Comparison of ENCODE assay signal across 24 mouse cellular contexts in the genomic region with DNA sequence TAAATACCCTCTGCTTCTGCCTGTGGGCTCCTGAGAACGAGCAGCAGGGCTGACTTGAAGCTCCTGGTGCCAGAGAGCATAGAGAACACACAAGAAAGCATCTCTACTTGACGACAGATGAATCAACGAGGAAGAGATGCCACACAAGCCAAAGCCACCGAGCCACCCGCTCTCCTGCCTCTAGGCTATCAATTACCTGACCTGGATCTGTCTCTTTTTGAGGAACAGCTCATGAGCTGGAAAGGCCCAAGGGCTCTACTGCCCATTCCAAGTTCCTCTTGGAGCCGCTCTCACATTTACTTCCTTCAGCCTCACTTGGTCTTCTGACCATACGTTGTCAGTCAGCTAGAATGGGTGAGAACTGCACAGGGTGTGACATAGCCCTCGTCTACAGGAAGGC. TPM values are rescaled to one million over a fixed set of nuclear protein-coding genes. Genes with fewer than 3 reads are reported as not detected.
DNase-seq lines count a peak whose midpoint lies in the region; ATAC-seq and TF ChIP-seq lines count a peak whose summit lies in the region.
"Had no signal": no experiment of that assay in that cellular context is flagged by ENCODE, and none has a peak within 500 bp of the region (broad histone marks: within the 10 kb centered on the region; RNA-seq: fewer than 3 reads in every experiment).

No protein-coding gene starts in this region.

- no peak for ATAC-seq in heart, embryonic 12.5 days (ENCODE audit: insufficient number of reproducible peaks, low FRiP score)
- ATAC-seq in heart, embryonic 11.5 days (replicated peaks; ENCODE audit: insufficient number of reproducible peaks, low FRiP score, low TSS enrichment), result no peak
- no peak for ATAC-seq in hindbrain, embryonic 14.5 days (ENCODE audit: low FRiP score)
- ATAC-seq: CD4-positive, CD25-positive, alpha-beta regulatory T cell, adult 4 months; forebrain, embryonic 13.5 days; forebrain, embryonic 15.5 days; Patski had no signal

- H3K9ac ChIP-seq in heart, embryonic 12.5 days, result no peak overlapping the region
- no peak overlapping the region for H3K9ac ChIP-seq in heart, embryonic 11.5 days (ENCODE audit: low read depth, low read length)
- no peak overlapping the region for H3K9ac ChIP-seq in hindbrain, embryonic 14.5 days
- H3K9ac ChIP-seq: embryonic facial prominence, embryonic 12.5 days; forebrain, embryonic 13.5 days; forebrain, embryonic 15.5 days had no signal

- TF ChIP-seq POLR2A in small intestine, adult 2 months (IDR thresholded peaks at IDR 0.05; ENCODE audit: low read depth, low read length), result no peak

- H3K27ac ChIP-seq in heart, embryonic 12.5 days (ENCODE audit: poor library complexity, severe bottlenecking), result no peak overlapping the region
- no peak overlapping the region for H3K27ac ChIP-seq in heart, embryonic 11.5 days (ENCODE audit: low read depth, low read length)
- H3K27ac ChIP-seq in small intestine, adult 2 months (ENCODE audit: insufficient read depth, low read depth, low read length), result 0 out of 2 replicates have a peak overlapping the region, but pooled peaks have one; percentile 4
- H3K27ac ChIP-seq in hindbrain, embryonic 14.5 days, result no peak overlapping the region
- H3K27ac ChIP-seq: embryonic facial prominence, embryonic 10.5 days; embryonic facial prominence, embryonic 12.5 days; forebrain, embryonic 13.5 days; forebrain, embryonic 15.5 days had no signal

- H3K36me3 ChIP-seq in heart, embryonic 12.5 days, result no peaks in the 10 kb centered on the region
- no peaks in the 10 kb centered on the region for H3K36me3 ChIP-seq in heart, embryonic 11.5 days (ENCODE audit: control insufficient read depth, insufficient read depth, low read length)
- H3K36me3 ChIP-seq in small intestine, adult 2 months (ENCODE audit: control insufficient read depth, insufficient read depth, low read length), result no peaks in the 10 kb centered on the region
- H3K36me3 ChIP-seq in hindbrain, embryonic 14.5 days (replicated peaks; ENCODE audit: control insufficient read depth, insufficient read depth), result no peaks in the 10 kb centered on the region
- H3K36me3 ChIP-seq: embryonic facial prominence, embryonic 10.5 days; embryonic facial prominence, embryonic 12.5 days; forebrain, embryonic 15.5 days; G1E had no signal

- H3K27me3 ChIP-seq in heart, embryonic 12.5 days (replicated peaks), result no peaks in the 10 kb centered on the region
- no peaks in the 10 kb centered on the region for H3K27me3 ChIP-seq in heart, embryonic 11.5 days (ENCODE audit: control insufficient read depth, insufficient read depth, low read length)
- no peaks in the 10 kb centered on the region for H3K27me3 ChIP-seq in small intestine, adult 2 months (ENCODE audit: control insufficient read depth, insufficient read depth, low read length)
- H3K27me3 ChIP-seq in hindbrain, embryonic 14.5 days (ENCODE audit: control insufficient read depth, insufficient read depth, low read length), result no peaks in the 10 kb centered on the region
- H3K27me3 ChIP-seq: CH12.LX; embryonic facial prominence, embryonic 12.5 days; forebrain, embryonic 13.5 days; forebrain, embryonic 15.5 days; Patski had no signal

- H3K9me3 ChIP-seq in heart, embryonic 12.5 days (replicated peaks), result peaks cover 7% of the 10 kb centered on the region; the same call in 1 of the 2 replicates
- H3K9me3 ChIP-seq in heart, embryonic 11.5 days (replicated peaks; ENCODE audit: control insufficient read depth, low read length), result no peaks in the 10 kb centered on the region
- H3K9me3 ChIP-seq in hindbrain, embryonic 14.5 days (ENCODE audit: control insufficient read depth, low read length), result no peaks in the 10 kb centered on the region
- H3K9me3 ChIP-seq: embryonic facial prominence, embryonic 10.5 days; embryonic facial prominence, embryonic 12.5 days; forebrain, embryonic 13.5 days; forebrain, embryonic 15.5 days; G1E had no signal

- peaks cover 21% of the 10 kb centered on the region for H3K4me1 ChIP-seq in heart, embryonic 12.5 days (replicated peaks)
- peaks cover 16% of the 10 kb centered on the region for H3K4me1 ChIP-seq in heart, embryonic 11.5 days (ENCODE audit: control insufficient read depth, insufficient read depth, low read length)
- peaks cover 18% of the 10 kb centered on the region for H3K4me1 ChIP-seq in small intestine, adult 2 months (ENCODE audit: control insufficient read depth, insufficient read depth, insufficient read length, low read length)
- peaks cover 6% of the 10 kb centered on the region; the same call in 1 of the 2 replicates for H3K4me1 ChIP-seq in hindbrain, embryonic 14.5 days (replicated peaks; ENCODE audit: control insufficient read depth, insufficient read depth, low read length)
- H3K4me1 ChIP-seq: embryonic facial prominence, embryonic 12.5 days had no signal

- no peak for TF ChIP-seq CTCF in small intestine, adult 2 months (IDR thresholded peaks at IDR 0.05; ENCODE audit: extremely low read depth, insufficient read length, insufficient replicate concordance, low read depth, low read length)

- WGBS in heart, embryonic 12.5 days, result 53% methylated on average over 8 of the region's 8 CpGs
- 54% methylated on average over 8 of the region's 8 CpGs for WGBS in heart, embryonic 11.5 days (ENCODE audit: insufficient replicate concordance)
- 51% methylated on average over 8 of the region's 8 CpGs for WGBS in small intestine, adult 2 months
- WGBS in hindbrain, embryonic 14.5 days, result 80% methylated on average over 8 of the region's 8 CpGs

- DNase-seq in heart, adult 11 months, result peak; percentile 75
- peak; percentile 2 for DNase-seq in heart, postnatal 4 days
- peak; percentile 61 for DNase-seq in retina, postnatal 1 day
- no peak for DNase-seq in retina, embryonic 14.5 days (ENCODE audit: low spot score)
- DNase-seq in hindbrain, embryonic 14.5 days (ENCODE audit: low spot score), result no peak
- DNase-seq: adrenal gland, adult 8-10 months; adrenal gland, postnatal 14 days; adrenal gland, postnatal 36 days; B cell, adult 2 months; cerebellum, adult 11-12 months; cerebellum, adult 2 months; cerebellum, adult 9-10 months; cerebellum, postnatal 25 days had no signal

- no peak overlapping the region for H3K4me2 ChIP-seq in heart, embryonic 12.5 days
- no peak overlapping the region for H3K4me2 ChIP-seq in heart, embryonic 11.5 days
- H3K4me2 ChIP-seq in hindbrain, embryonic 14.5 days (replicated peaks), result no peak overlapping the region
- H3K4me2 ChIP-seq: embryonic facial prominence, embryonic 12.5 days; forebrain, embryonic 13.5 days; forebrain, embryonic 15.5 days had no signal

- no peak overlapping the region for H3K4me3 ChIP-seq in heart, embryonic 12.5 days
- no peak overlapping the region for H3K4me3 ChIP-seq in heart, embryonic 11.5 days (ENCODE audit: low read depth, low read length)
- no peak overlapping the region for H3K4me3 ChIP-seq in small intestine, adult 2 months (ENCODE audit: low read depth, low read length)
- H3K4me3 ChIP-seq in hindbrain, embryonic 14.5 days (replicated peaks; ENCODE audit: low read length), result no peak overlapping the region
- H3K4me3 ChIP-seq: embryonic facial prominence, embryonic 10.5 days; embryonic facial prominence, embryonic 12.5 days; forebrain, embryonic 13.5 days; forebrain, embryonic 15.5 days had no signal

RNA-seq across cellular contexts. Expression of a gene that starts 36.2 kb away (rescaled TPM):
- polyA plus RNA-seq in heart, embryonic 12.5 days (2016; fragmentation: Nextera tagmentation; extraction: Ambion mirVana), result 13.9 and 14.0 TPM in 2 replicates
- 10 to 100 TPM; 16.8 to 17.6 TPM for total RNA-seq in heart, postnatal 4 days (2021)
- polyA plus RNA-seq in heart, embryonic 11.5 days (2014; fragmentation: Nextera tagmentation; extraction: Ambion mirVana), result 7.7 and 9.0 TPM in 2 replicates
- 10.6 and 19.9 TPM in 2 replicates for polyA plus RNA-seq in small intestine, adult 2 months (2012; rRNA removed)
- 7.0 and 7.1 TPM in 2 replicates for polyA plus RNA-seq in hindbrain, embryonic 14.5 days (2014; fragmentation: Nextera tagmentation; extraction: Ambion mirVana)

RNA-seq across cellular contexts. Expression of a gene that starts 55.9 kb away (rescaled TPM):
- 14.2 and 15.1 TPM in 2 replicates for polyA plus RNA-seq in heart, embryonic 12.5 days (2016; fragmentation: Nextera tagmentation; extraction: Ambion mirVana)
- 10 to 100 TPM; 22.6 to 22.8 TPM for total RNA-seq in heart, postnatal 4 days (2021)
- 8.6 and 11.0 TPM in 2 replicates for polyA plus RNA-seq in heart, embryonic 11.5 days (2014; fragmentation: Nextera tagmentation; extraction: Ambion mirVana)
- 12.7 and 32.4 TPM in 2 replicates for polyA plus RNA-seq in small intestine, adult 2 months (2012; rRNA removed)
- 27.0 and 28.0 TPM in 2 replicates for polyA plus RNA-seq in hindbrain, embryonic 14.5 days (2014; fragmentation: Nextera tagmentation; extraction: Ambion mirVana)

Comparison
In these comparisons a context has a peak if more than half of its experiments do, and no peak if none do; other contexts are left out.
1. DNase-seq: peak in heart, adult 11 months (single experiment), heart, postnatal 4 days (single experiment) and retina, postnatal 1 day (single experiment); none in retina, embryonic 14.5 days (single experiment) and hindbrain, embryonic 14.5 days (single experiment).